Mouse (Mus musculus) right cerebral cortex, postnatal 14 days (tissue): Measurements from ENCODE around the gene Rnf167.

Experiments
- DNase-seq: peaks from one replicate; pipeline ENCODE4 v3.0.0; 2022

Rnf167 gene

DNA sequence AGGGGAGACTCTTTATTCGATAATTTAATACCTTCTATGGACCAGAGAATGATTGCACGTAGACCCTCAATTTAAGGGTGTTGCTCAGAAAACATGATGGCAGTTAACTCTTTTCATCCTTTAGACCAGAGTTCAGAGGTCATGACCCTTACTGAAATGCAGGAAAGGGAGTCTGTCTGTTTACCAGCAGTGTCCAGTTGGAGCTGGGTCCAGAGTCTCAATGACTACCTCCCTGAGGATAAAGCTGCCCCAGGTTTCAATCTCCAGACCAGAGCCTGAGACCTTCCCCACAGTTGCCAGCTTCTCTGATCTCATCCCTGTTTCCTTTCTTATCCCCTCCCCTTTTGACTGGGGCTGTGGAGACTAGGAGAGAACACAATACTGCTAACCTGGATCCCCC lies 31.5 kb downstream of the Rnf167 start:
- DNase-seq = no peak

DNA sequence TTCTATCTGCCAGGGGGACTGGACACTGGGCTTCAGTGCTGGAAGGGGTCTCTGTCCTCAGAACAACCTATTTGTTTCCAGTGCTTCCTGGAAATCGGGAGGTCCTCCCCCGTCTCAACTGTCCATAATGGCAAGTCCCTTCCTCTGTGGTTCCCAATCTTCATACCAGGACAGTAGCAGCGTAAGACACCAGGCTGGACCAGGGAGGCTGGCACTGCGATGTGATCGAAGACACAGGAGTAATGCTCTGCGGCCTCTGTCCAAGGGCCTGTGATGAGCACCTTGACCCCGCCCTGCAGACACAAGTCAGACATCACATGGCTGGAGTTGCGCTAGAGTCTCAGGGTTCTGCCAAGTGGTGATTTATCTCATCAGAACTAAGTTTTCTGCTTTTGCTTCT lies 32.3 kb downstream of the Rnf167 start:
- no peak for DNase-seq

DNA sequence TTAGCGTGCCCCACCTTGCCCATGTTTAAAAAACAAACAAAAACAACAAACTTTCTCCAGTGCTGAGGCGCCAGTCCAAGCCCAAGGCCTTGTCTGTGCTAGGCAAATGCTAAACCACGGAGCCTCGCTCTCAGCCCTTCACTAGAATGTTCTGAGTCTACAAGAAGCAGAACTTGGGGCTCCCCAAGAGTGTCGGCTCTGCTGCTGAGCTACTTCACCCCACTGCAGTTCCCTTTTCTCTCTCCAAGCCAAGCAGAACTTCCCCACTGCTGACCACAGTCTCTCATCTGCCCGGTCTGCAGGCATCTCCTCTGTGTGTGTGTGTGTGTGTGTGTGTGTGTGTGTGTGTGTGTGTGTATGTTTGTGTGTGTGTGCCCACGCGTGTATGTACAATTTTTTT lies 32.9 kb downstream of the Rnf167 start:
- no peak for DNase-seq

DNA sequence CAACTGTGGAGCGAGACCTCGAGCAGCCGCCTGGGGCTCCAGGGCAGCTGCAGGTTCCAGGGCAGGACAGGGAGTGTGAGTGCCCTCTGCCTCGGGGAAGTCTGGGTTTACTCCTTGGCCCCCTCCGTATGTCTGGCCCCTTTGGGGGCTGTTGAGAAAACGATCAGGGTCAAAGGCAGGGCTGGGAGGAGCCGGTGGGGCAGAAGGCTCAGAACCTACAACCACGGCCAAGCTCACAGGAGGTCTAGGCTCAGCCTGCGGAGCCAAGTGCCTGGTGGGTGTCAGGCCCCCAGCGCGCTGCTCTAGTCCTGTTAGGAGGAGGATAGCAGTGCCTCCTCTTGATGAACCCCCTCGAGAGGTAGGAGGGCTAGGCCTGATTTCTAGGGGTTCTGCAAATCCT lies 34.1 kb downstream of the Rnf167 start:
- DNase-seq = no peak

GRCm38 (mm10) chr11:70681897-70682581 lies 35.0 kb downstream of the Rnf167 start:
- DNase-seq = peak; percentile 44

DNA sequence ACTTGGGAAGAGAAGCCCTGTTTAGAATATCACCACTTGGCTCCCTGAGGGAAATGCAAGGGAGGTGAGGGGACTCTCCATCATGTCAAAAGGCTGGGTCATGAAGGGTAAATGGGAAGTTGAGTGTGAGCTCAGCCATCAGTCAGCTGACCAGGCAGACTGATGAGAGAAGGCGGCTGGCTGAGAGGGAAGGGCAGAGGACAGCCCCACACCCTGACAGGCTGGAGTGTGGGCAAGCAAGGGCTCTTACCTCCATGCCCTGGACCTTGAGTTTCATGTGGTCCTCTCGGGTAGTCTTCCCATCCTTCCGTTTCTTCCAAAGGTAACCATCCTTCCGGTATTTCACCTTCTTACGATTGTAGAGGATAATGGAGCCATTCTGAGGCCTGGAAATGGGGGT lies 36.6 kb downstream of the Rnf167 start:
- DNase-seq = no peak

- DNase-seq = peak; percentile 50
Measured at GRCm38 (mm10) chr11:70686901-70687566, 40.0 kb downstream of the Rnf167 start.

- peak; percentile 88 for DNase-seq
Measured at GRCm38 (mm10) chr11:70687601-70688199, 40.7 kb downstream of the Rnf167 start, which contains the start of gene Camta2. Gene Camta2, minus strand, starts transcription at chr11:70688105.

- DNase-seq = no peak
Measured at GRCm38 (mm10) chr11:70688372-70688771, 41.3 kb downstream of the Rnf167 start.

DNA sequence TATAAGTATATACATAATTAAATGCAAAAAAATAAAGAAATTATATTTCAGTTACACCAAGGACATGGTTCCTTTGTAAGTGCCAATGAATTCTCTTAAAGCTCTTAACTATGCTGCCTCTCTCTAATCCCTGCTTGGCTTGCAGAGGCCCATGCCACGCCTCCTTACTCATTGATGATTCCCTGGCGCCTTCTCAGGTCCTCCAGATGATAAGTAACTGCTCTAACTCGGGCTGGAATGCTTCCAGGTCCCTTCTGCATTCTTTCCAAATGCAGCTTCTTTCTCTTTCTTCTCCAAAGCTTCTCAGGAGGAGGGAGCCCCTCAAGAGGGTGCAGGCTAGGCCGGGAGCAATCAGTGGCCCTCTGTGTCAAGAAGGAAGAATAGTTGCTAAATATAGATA lies 42.5 kb downstream of the Rnf167 start:
- DNase-seq = no peak

DNA sequence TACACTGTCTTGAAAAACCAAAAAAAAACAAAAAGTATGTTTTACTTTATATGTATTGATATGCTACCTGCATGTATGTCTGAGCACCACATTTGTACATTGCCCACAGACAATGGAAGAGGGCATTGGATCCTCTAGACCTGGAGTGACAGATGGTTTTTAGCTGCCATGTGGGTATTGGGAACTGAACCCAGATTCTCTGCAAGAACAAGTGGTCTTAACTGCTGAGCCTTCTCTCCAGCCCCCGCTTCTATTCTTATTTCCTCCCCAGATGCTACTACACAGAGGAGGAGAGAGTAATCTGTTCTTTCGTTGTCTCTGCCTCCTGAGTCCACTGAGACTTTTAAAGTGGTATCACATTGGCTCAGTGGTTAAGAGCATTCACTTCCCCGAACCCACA lies 46.5 kb downstream of the Rnf167 start:
- DNase-seq = no peak

DNA sequence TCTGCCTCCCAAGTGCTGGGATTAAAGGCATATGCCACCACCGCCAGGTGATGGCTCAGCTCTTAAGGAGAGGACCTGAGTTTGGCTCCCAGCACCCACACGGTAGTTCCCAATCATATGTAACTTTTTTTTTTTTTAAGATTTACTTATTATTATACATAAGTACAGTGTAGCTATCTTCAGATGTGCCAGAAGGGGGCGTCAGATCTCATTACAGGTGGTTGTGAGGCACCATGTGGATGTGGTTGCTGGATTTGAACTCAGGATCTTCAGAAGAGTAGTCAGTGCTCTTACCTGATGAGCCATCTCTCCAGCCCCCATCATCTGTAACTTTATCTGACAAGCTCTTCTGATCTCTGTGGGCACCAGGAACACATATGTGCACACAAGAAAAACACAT lies 50.3 kb downstream of the Rnf167 start:
- DNase-seq = no peak

DNA sequence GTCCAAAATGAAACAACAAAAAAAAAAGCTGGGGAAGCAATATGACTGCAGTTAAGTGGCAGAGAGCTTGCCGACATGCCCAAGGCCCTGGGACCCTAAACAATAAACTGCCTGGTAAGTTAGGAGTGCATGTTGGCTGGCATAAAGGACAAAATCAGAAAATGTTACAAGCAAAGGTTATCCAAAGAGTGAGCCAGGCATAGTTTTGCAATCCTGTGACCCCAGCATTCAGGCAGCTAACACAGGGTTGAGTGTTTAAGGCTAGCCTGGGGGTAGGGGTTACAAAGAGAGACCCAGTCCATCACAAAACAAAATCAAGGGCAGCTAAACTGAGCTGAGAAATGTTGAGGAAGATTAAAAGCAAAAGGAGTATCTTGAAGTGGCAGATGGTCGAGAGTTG lies 52.0 kb downstream of the Rnf167 start:
- DNase-seq = no peak

DNA sequence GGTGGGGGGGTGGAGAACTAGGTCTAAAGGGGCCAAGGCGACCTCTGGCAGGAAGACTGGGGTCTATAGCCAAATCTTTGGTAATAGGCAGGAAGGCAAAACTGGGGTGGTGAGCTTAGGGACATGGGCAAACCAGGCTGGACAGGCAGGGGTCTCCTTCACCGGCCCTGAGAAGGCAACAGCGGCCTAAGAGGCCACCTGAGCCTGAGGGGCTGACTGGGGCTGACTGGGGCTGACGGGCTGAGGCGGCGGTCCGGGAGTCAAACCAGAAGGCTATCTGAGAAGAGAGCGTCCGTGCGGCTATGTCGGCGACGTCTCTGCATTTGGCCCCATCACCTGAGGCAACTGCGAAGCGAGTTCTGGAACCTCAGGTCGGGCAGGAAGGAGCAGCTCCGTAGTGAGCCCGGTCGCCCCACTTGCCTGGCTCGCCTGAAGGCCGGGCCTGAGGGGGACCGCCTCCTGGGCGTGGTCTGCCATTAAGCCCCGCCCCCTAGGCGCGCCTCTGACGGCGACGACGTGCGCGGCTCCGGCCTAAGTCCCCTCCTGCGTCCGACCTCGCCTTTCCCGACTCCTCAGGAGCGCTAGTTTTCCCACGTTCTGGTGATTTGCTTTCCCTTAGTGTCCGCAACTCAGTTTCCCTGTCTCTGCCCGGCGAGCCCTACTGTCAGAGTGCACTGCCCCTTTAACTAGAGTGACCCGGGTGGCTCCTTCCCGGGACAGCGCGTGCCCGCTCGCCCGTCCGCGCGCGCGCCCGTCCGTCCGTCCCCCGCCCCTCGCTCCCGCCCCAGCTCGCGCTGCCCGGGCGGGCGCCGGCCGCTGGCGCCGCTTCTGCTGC lies 52.9 kb downstream of the Rnf167 start, which contains the start of the genes Inca1 and Kif1c:
Gene Inca1, minus strand, starts transcription at position 434 of the 835 bp plus-strand sequence.
Gene Kif1c, plus strand, starts transcription at position 827 of the 835 bp plus-strand sequence.
- DNase-seq = peak; percentile 95

DNA sequence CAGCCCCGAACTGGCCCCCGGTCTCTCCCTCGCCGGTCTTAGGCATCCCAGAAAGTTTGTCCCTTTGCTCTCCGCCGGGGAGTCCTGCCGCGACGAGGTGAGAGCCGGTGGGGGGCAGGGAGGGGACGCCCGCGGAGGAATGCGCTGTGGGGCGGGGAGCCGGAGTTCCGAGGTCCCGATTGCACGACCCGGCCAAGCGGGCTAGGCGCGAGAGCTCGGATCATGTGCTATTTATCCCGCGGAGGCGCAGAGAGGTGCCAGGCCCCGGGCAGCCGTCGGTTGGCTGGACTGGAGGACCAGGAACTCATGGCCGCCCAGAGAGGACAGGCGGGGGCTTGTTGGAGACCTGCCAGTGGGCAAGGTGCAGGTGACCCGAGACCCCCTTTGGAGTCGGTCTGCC lies 53.6 kb downstream of the Rnf167 start:
- DNase-seq = peak; percentile 64
